Mouse (Mus musculus) C2C12 (cell line): ENCODE data around the gene Specc1.

Source experiments
- CEBPB ChIP-seq: IDR thresholded peaks from one replicate; pipeline ENCODE4 v1.6.1; 2011; ENCODE audit warnings: low read depth, mild to moderate bottlenecking, control low read depth, moderate library complexity
- CTCF ChIP-seq: IDR thresholded peaks from one replicate; pipeline ENCODE4 v1.5.1; 2011; ENCODE audit not compliant: control insufficient read depth, insufficient read depth, insufficient read length
- FOSL1 ChIP-seq: IDR thresholded peaks from one replicate; pipeline ENCODE4 v1.8.0; 2011; ENCODE audit warnings: mild to moderate bottlenecking, low read length; ENCODE audit not compliant: poor library complexity, insufficient read depth, severe bottlenecking
- MAX ChIP-seq: IDR thresholded peaks from one replicate; pipeline ENCODE4 v1.6.1; 2011; ENCODE audit warnings: mild to moderate bottlenecking, control low read depth
- MYOG ChIP-seq: IDR thresholded peaks from one replicate; pipeline ENCODE4 v1.6.1; 2011; ENCODE audit not compliant: control insufficient read depth, insufficient read length; ENCODE audit errors: extremely low read depth
- USF1 ChIP-seq: IDR thresholded peaks from one replicate; pipeline ENCODE4 v1.6.1; 2011; ENCODE audit warnings: low read depth, mild to moderate bottlenecking, control low read depth, moderate library complexity

- TF ChIP-seq CEBPB (no peak), CTCF (no peak), USF1 (no peak), MAX (no peak), MYOG (no peak), FOSL1 (no peak)
Measured at GRCm38 (mm10) chr11:62159803-62160202, 203.2 kb downstream of the Specc1 start.
